8 mouse cellular contexts compared by ENCODE assay signal in genomic region chr8:77154496-77154895, GRCm38 (mm10).
A peak's percentile ranks its signal among the peaks of the same experiment; 100 is the strongest.
DNase-seq lines count a peak whose midpoint lies in the region; ATAC-seq lines count a peak whose summit lies in the region.

No protein-coding gene starts in this region.

- ATAC-seq in forebrain, embryonic 11.5 days (replicated peaks; ENCODE audit: low FRiP score) = no peak
- no peak for ATAC-seq in forebrain, embryonic 15.5 days (replicated peaks)
- ATAC-seq in neural tube, embryonic 15.5 days (ENCODE audit: low FRiP score) = no peak

- H3K27ac ChIP-seq in forebrain, embryonic 11.5 days (ENCODE audit: low read depth, low read length) = no peak overlapping the region
- H3K27ac ChIP-seq in forebrain, embryonic 15.5 days (replicated peaks) = no peak overlapping the region
- no peak overlapping the region for H3K27ac ChIP-seq in neural tube, embryonic 15.5 days (replicated peaks)

- H3K9ac ChIP-seq in forebrain, embryonic 11.5 days (ENCODE audit: low read length) = no peak overlapping the region
- no peak overlapping the region for H3K9ac ChIP-seq in forebrain, embryonic 15.5 days (replicated peaks)
- H3K9ac ChIP-seq in neural tube, embryonic 15.5 days (replicated peaks) = no peak overlapping the region

- no peaks in the 10 kb centered on the region for H3K9me3 ChIP-seq in forebrain, embryonic 11.5 days (ENCODE audit: control insufficient read depth, low read length)
- no peaks in the 10 kb centered on the region for H3K9me3 ChIP-seq in forebrain, embryonic 15.5 days
- no peaks in the 10 kb centered on the region for H3K9me3 ChIP-seq in neural tube, embryonic 15.5 days (replicated peaks)

- no peaks in the 10 kb centered on the region for H3K4me1 ChIP-seq in forebrain, embryonic 11.5 days (replicated peaks; ENCODE audit: control insufficient read depth, insufficient read depth, low read length)
- no peaks in the 10 kb centered on the region for H3K4me1 ChIP-seq in forebrain, embryonic 15.5 days
- no peaks in the 10 kb centered on the region for H3K4me1 ChIP-seq in neural tube, embryonic 15.5 days

- H3K36me3 ChIP-seq in forebrain, embryonic 11.5 days (ENCODE audit: control insufficient read depth, insufficient read depth, low read length) = no peaks in the 10 kb centered on the region
- H3K36me3 ChIP-seq in forebrain, embryonic 15.5 days = no peaks in the 10 kb centered on the region
- H3K36me3 ChIP-seq in neural tube, embryonic 15.5 days = no peaks in the 10 kb centered on the region

- DNase-seq in forebrain, embryonic 11.5 days (ENCODE audit: low spot score) = peak; percentile 68
- peak; percentile 37 for DNase-seq in neural tube, embryonic 10.5 days (ENCODE audit: extremely low spot score, low spot score)
- DNase-seq in heart, postnatal 4 days = peak; percentile 41
- DNase-seq in thymus, postnatal 14 days = peak; percentile 40
- no peak for DNase-seq in urinary bladder, adult 18-20 months (ENCODE audit: low spot score in 2 of 2)
- no peak for DNase-seq in layer of hippocampus, adult 8-10 months (ENCODE audit: low spot score in 2 of 2)

- H3K4me3 ChIP-seq in forebrain, embryonic 11.5 days (ENCODE audit: low read depth, low read length) = no peak overlapping the region
- H3K4me3 ChIP-seq in forebrain, embryonic 15.5 days = no peak overlapping the region
- H3K4me3 ChIP-seq in neural tube, embryonic 15.5 days (replicated peaks) = no peak overlapping the region

- no peak overlapping the region for H3K4me2 ChIP-seq in forebrain, embryonic 11.5 days (ENCODE audit: low read depth, low read length, severe bottlenecking)
- no peak overlapping the region for H3K4me2 ChIP-seq in forebrain, embryonic 15.5 days (replicated peaks)
- H3K4me2 ChIP-seq in neural tube, embryonic 15.5 days = no peak overlapping the region

- 46% methylated on average over 3 of the region's 3 CpGs for WGBS in forebrain, embryonic 11.5 days
- WGBS in forebrain, embryonic 15.5 days = 52% methylated on average over 3 of the region's 3 CpGs
- WGBS in neural tube, embryonic 15.5 days = 47% methylated on average over 3 of the region's 3 CpGs

- H3K27me3 ChIP-seq in forebrain, embryonic 11.5 days (ENCODE audit: control insufficient read depth, insufficient read depth, low read length) = no peaks in the 10 kb centered on the region
- H3K27me3 ChIP-seq in forebrain, embryonic 15.5 days = no peaks in the 10 kb centered on the region
- no peaks in the 10 kb centered on the region for H3K27me3 ChIP-seq in neural tube, embryonic 15.5 days (replicated peaks)

Comparison
In these comparisons a context has a peak if more than half of its experiments do, and no peak if none do; other contexts are left out.
1. DNase-seq: peak in forebrain, embryonic 11.5 days (single experiment), neural tube, embryonic 10.5 days (single experiment), heart, postnatal 4 days (single experiment) and thymus, postnatal 14 days (single experiment); none in urinary bladder, adult 18-20 months (0 of 2) and layer of hippocampus, adult 8-10 months (0 of 2).